Mouse (Mus musculus) monocyte, adult 2 months (primary cell): ENCODE data around the gene Snca.
"Not testable (repeated sequence)": the region's sequence is repeated elsewhere in the genome, so short reads cannot be mapped to it uniquely, and the experiment has no call there.

ENCODE experiments used
- DNase-seq, 2 experiments: peaks; one replicate each; pipeline ENCODE4 v3.0.0; 2022; ENCODE audit warnings: low spot score in 2 of 2, low read depth in 1 of 2

Snca gene

DNA sequence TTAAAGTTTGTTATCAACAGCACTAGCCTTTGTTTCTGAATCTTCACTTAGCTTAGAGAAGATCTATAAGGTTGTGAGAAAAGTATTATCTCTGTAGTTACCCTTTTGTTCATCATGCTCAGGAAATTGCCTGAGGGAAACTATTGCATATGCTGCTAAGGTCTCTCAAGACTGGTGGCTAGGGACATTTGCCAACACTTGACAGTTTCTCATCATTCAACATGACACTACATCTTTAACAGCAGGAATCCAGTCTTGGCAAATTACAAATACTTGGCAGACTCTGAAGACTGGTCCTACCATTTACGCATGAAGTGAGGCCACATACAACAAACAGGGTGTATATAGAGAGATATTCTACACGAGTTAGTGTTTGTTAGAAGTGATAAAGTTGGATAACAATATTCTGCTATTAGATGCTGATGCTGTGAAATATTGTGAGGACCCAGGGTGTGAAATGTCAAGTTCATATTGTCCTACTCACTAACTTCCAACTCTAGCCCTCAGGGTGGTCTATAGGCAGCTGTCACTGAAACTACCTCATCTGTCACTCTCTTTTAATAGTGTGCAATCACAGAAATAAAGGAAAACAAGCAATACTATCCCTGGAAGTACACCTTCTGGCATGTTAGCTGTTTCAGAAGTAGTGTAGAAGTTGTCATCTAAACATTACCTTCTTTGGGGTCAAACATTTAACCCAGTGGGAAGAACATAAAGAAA is 105.4 kb downstream of the Snca start:
- DNase-seq = no peak

DNA sequence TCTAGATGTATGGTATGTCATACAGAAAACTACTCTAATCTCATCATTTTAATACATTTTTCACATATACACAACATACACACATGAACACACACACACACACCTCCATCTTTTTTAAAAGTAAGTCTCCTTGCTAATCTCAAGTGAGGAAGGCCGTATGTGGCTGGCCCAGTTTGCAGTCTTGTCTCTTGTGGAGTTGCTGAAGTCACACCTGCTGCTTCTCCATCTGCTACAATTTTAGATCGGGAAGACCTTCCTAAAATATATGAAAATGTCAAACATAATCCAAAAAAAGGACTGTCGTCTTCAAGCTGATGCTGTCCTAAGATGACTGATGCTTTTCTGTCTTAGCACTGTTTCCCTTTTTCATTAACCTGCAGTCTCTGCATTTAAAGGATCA is 112.1 kb downstream of the Snca start:
- DNase-seq = no peak

DNA sequence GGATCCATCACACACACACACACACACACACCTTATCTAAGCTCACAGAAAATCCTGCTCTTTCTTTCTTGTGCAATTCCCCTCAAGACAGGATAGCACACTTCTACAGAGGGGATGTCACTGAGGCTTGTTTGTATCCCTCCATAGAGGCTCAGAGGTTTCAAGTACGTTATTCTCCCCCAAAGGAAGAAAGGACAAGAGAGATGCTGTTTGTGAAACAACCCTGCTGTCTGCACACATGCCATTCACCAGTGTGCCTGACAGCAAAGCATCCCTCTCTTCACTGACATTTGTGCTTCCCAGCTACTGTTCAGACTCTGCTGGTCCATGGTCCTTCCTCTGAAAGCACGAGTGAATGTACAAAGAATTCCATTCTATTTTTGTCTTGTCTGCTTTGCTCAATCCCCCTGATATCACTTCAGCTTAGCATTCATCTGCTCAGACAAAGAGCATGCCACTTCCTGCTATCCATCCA is 119.6 kb downstream of the Snca start:
- no peak for DNase-seq

DNA sequence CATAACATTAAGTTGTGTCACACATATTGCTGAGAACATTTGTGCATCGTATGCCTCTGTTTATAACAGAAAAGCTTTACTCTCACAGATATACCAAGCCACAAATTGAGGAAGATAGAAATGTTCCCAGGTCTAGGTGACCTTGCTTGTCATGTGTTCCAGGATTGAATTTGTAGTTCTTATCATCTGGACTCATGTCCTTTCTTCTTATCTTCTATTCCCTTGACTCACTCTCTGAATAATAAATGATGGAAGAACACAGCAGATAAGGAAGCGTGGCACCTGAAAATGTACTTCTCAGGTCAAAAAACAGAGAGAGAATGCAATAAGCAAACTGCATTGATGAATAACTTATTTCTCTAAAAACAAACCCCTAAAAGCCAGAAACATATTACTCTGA is 131.6 kb downstream of the Snca start:
- DNase-seq = no peak

DNA sequence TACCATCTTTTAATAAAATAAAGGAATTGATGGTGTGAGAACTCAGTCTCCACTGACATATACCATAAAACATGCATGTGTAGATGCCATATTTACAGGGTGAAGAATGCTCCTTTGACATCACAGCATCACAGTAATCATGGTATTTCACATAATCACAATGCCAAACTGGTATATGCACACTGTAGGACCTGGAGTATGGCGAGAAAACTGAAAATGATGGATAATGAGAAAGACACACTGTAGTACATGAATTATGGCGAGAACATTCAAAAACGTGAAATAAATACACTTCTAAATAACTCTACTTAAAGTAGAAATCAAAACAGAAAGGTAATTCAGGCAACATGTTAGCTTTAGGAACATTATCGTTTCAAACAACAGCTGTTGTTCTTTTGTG is 142.6 kb downstream of the Snca start:
- DNase-seq = not testable (repeated sequence)

GRCm38 (mm10) chr6:60682233-60682632 is 147.4 kb downstream of the Snca start:
- DNase-seq = no peak
